Comparison of ENCODE assay signal across 8 mouse cellular contexts in genomic region chr6:65057137-65057536, GRCm38 (mm10). TPM values are rescaled to one million over a fixed set of nuclear protein-coding genes. Genes with fewer than 3 reads are reported as not detected.
A peak's percentile ranks its signal among the peaks of the same experiment; 100 is the strongest.
DNase-seq lines count a peak whose midpoint lies in the region; ATAC-seq and TF ChIP-seq lines count a peak whose summit lies in the region.
"Not testable (repeated sequence)": the region's sequence is repeated elsewhere in the genome, so short reads cannot be mapped to it uniquely, and the experiment has no call there.

No protein-coding gene starts in this region.

- TF ChIP-seq POLR2A in ES-Bruce4 (IDR thresholded peaks at IDR 0.05; ENCODE audit: insufficient read depth, low read length): not testable (repeated sequence)

- peak overlapping the region; percentile 96; the same call in 1 of the 2 replicates for H3K27ac ChIP-seq in ES-Bruce4 (ENCODE audit: insufficient read depth, low read length)
- H3K27ac ChIP-seq in hindbrain, postnatal 0 days; kidney, postnatal 0 days; lung, embryonic 14.5 days (ENCODE audit: low read depth); stomach, postnatal 0 days (replicated peaks): not testable (repeated sequence)

- peaks cover 61% of the 10 kb centered on the region for H3K36me3 ChIP-seq in ES-Bruce4 (ENCODE audit: control insufficient read depth, insufficient read depth, low read length, poor library complexity, severe bottlenecking)
- peaks cover 44% of the 10 kb centered on the region for H3K36me3 ChIP-seq in hindbrain, postnatal 0 days (ENCODE audit: insufficient read depth, low read length)
- peaks cover 35% of the 10 kb centered on the region for H3K36me3 ChIP-seq in kidney, postnatal 0 days (ENCODE audit: insufficient read depth, low read length)
- peaks cover 82% of the 10 kb centered on the region for H3K36me3 ChIP-seq in lung, embryonic 14.5 days (ENCODE audit: insufficient read depth)
- not testable (repeated sequence) for H3K36me3 ChIP-seq in stomach, postnatal 0 days (ENCODE audit: control insufficient read depth, insufficient read depth, low read length)

- H3K27me3 ChIP-seq in ES-Bruce4 (ENCODE audit: control insufficient read depth, insufficient read depth, low read length, poor library complexity, severe bottlenecking); hindbrain, postnatal 0 days (ENCODE audit: insufficient read depth, low read length); kidney, postnatal 0 days (ENCODE audit: insufficient read depth, low read length); lung, embryonic 14.5 days (ENCODE audit: insufficient read depth, low read length); stomach, postnatal 0 days (ENCODE audit: control insufficient read depth, insufficient read depth, low read length): not testable (repeated sequence)

- not testable (repeated sequence) for H3K9ac ChIP-seq in ES-Bruce4 (ENCODE audit: low read depth, poor library complexity, severe bottlenecking); hindbrain, postnatal 0 days (replicated peaks; ENCODE audit: low read length); kidney, postnatal 0 days (ENCODE audit: low read depth, low read length); lung, embryonic 14.5 days; stomach, postnatal 0 days (ENCODE audit: low read length)

- not testable (repeated sequence) for H3K9me3 ChIP-seq in ES-Bruce4 (replicated peaks; ENCODE audit: control insufficient read depth, insufficient read depth, low read length, poor library complexity, severe bottlenecking); hindbrain, postnatal 0 days (ENCODE audit: low read length); kidney, postnatal 0 days (replicated peaks; ENCODE audit: low read length); lung, embryonic 14.5 days (ENCODE audit: low read depth, low read length); stomach, postnatal 0 days (ENCODE audit: control insufficient read depth, low read length)

- H3K4me1 ChIP-seq in ES-Bruce4 (ENCODE audit: control insufficient read depth, insufficient read depth, low read length); hindbrain, postnatal 0 days (ENCODE audit: insufficient read depth, low read length); kidney, postnatal 0 days (replicated peaks; ENCODE audit: insufficient read depth, low read length); lung, embryonic 14.5 days (ENCODE audit: insufficient read depth); stomach, postnatal 0 days (replicated peaks; ENCODE audit: control insufficient read depth, insufficient read depth): not testable (repeated sequence)

- not testable (repeated sequence) for H3K4me3 ChIP-seq in ES-Bruce4 (ENCODE audit: low read depth, low read length); hindbrain, postnatal 0 days (ENCODE audit: low read length); kidney, postnatal 0 days (replicated peaks; ENCODE audit: low read depth, low read length); lung, embryonic 14.5 days (ENCODE audit: low read depth, low read length); stomach, postnatal 0 days (ENCODE audit: low read depth, low read length)

- not testable (repeated sequence) for TF ChIP-seq EP300 in ES-Bruce4 (IDR thresholded peaks at IDR 0.05; ENCODE audit: insufficient read depth, low read depth, low read length); stomach, postnatal 0 days (optimal IDR thresholded peaks at IDR 0.05)

- WGBS in hindbrain, postnatal 0 days: 74% methylated on average over 3 of the region's 4 CpGs
- 80% methylated on average over 4 of the region's 4 CpGs for WGBS in kidney, postnatal 0 days
- 78% methylated on average over 3 of the region's 4 CpGs for WGBS in lung, embryonic 14.5 days
- WGBS in stomach, postnatal 0 days: 78% methylated on average over 3 of the region's 4 CpGs

- TF ChIP-seq CTCF in ES-Bruce4 (IDR thresholded peaks at IDR 0.05; ENCODE audit: low read depth, low read length): peak; percentile 6
- TF ChIP-seq CTCF in hindbrain, postnatal 0 days (IDR thresholded peaks at IDR 0.05; ENCODE audit: low read depth): peak; percentile 7; the same call in 1 of the 2 replicates
- peak; percentile 9; the same call in 1 of the 2 replicates for TF ChIP-seq CTCF in kidney, postnatal 0 days (IDR thresholded peaks at IDR 0.05; ENCODE audit: low read depth)
- peak; percentile 18 for TF ChIP-seq CTCF in lung, embryonic 14.5 days (IDR thresholded peaks at IDR 0.05; ENCODE audit: low read depth)
- TF ChIP-seq CTCF in stomach, postnatal 0 days (IDR thresholded peaks at IDR 0.05; ENCODE audit: low read depth): peak; percentile 24

- peak; percentile 19 for DNase-seq in A20 (ENCODE audit: low read depth, low spot score)
- DNase-seq in ZHBTc4 (ENCODE audit: low read depth, low spot score): peak; percentile 85
- not testable (repeated sequence) for DNase-seq in hindbrain, postnatal 0 days (ENCODE audit: low spot score); kidney, postnatal 0 days (ENCODE audit: low spot score); stomach, postnatal 0 days (ENCODE audit: low spot score)
- peak; percentile 5 for DNase-seq in lung, embryonic 14.5 days

- not testable (repeated sequence) for ATAC-seq in hindbrain, postnatal 0 days; kidney, postnatal 0 days (replicated peaks; ENCODE audit: low FRiP score, low read depth); lung, embryonic 14.5 days (ENCODE audit: insufficient read depth); stomach, postnatal 0 days (ENCODE audit: low FRiP score, low TSS enrichment)
- peak; percentile 63; the same call in 1 of the 2 replicates for ATAC-seq in megakaryocyte-erythroid progenitor cell, adult 5-6 weeks (replicated peaks; ENCODE audit: low FRiP score, low TSS enrichment, poor library complexity, severe bottlenecking)

- not testable (repeated sequence) for H3K4me2 ChIP-seq in hindbrain, postnatal 0 days (ENCODE audit: low read depth, low read length); kidney, postnatal 0 days (ENCODE audit: low read length); lung, embryonic 14.5 days; stomach, postnatal 0 days (replicated peaks; ENCODE audit: low read depth)

RNA-seq across cellular contexts. Expression of gene Smarcad1, which starts 14.8 kb away (rescaled TPM):
- 139 and 140 TPM in 2 replicates for polyA plus RNA-seq in ES-Bruce4 (2011; ENCODE audit: insufficient read depth, insufficient read length, low read depth, missing spikeins)
- total RNA-seq in hindbrain, postnatal 0 days (2014; rRNA removed): 36.1 and 43.2 TPM in 2 replicates
- 44.7 and 45.0 TPM in 2 replicates for polyA plus RNA-seq in hindbrain, postnatal 0 days (2015; fragmentation: Nextera tagmentation; extraction: Ambion mirVana)
- 59.8 and 62.8 TPM in 2 replicates for polyA plus RNA-seq in kidney, postnatal 0 days (2015; fragmentation: Nextera tagmentation; extraction: Ambion mirVana)
- polyA plus RNA-seq in lung, embryonic 14.5 days (2014; fragmentation: Nextera tagmentation; extraction: Ambion mirVana): 87.2 and 92.2 TPM in 2 replicates
- total RNA-seq in megakaryocyte-erythroid progenitor cell, adult 5-6 weeks (2014; fragmentation: Nextera tagmentation): 72.8 and 80.1 TPM in 2 replicates
- 53.9 and 72.8 TPM in 2 replicates for total RNA-seq in megakaryocyte-erythroid progenitor cell, adult 5-6 weeks (2017)
- 28.4 and 35.2 TPM in 2 replicates for polyA plus RNA-seq in stomach, postnatal 0 days (2015; fragmentation: Nextera tagmentation; extraction: Ambion mirVana)
